Mouse (Mus musculus): ENCODE data around the gene Zswim1. TPM values are rescaled to one million over a fixed set of nuclear protein-coding genes. Genes with fewer than 3 reads are reported as not detected.

The Zswim1 gene
- polyA plus RNA-seq, 2 experiments, result 2.0 to 4.6 TPM

- Histone ChIP-seq H3K4me2 (ENCODE audit: low read depth) (no peak overlapping the region), H3K27me3 (ENCODE audit: control insufficient read depth, insufficient read depth, low read length) (no peaks in the 10 kb centered on the region), H3K9ac (replicated peaks) (no peak overlapping the region), H3K4me1 (replicated peaks; ENCODE audit: control insufficient read depth in 2 of 2, insufficient read depth in 2 of 2, low read length in 1 of 2) (peaks cover 7 to 13% of the 10 kb centered on the region in 2 experiments; a peak in 3 of 4 replicates), H3K9me3 (ENCODE audit: control insufficient read depth, low read length) (no peaks in the 10 kb centered on the region), H3K36me3 (replicated peaks; ENCODE audit: control insufficient read depth, insufficient read depth, low read depth) (peaks cover 24% of the 10 kb centered on the region), H3K4me3 (ENCODE audit: insufficient read depth in 1 of 2, low read depth in 2 of 2, low read length in 2 of 2) (no peak overlapping the region), H3K27ac (no peak overlapping the region)
- WGBS (ENCODE audit: insufficient replicate concordance), result 85% methylated on average over 12 of the region's 12 CpGs
- no peak for TF ChIP-seq EP300 (IDR thresholded peaks at IDR 0.05; ENCODE audit: low read depth)
- DNase-seq (ENCODE audit: low read depth in 3 of 3, low spot score in 3 of 3) (no peak), ATAC-seq (ENCODE audit: insufficient read depth) (no peak)
These were observed 29.9 kb upstream of the Zswim1 start for GRCm38 (mm10) chr2:164792400-164793190.

- H3K9ac ChIP-seq (replicated peaks), result no peak overlapping the region
- H3K9me3 ChIP-seq (ENCODE audit: control insufficient read depth, low read length), result no peaks in the 10 kb centered on the region
- H3K27ac ChIP-seq, result no peak overlapping the region; the same call in 1 of the 2 replicates
- no peaks in the 10 kb centered on the region for H3K27me3 ChIP-seq (ENCODE audit: control insufficient read depth, insufficient read depth, low read length)
- peaks cover 31% of the 10 kb centered on the region for H3K36me3 ChIP-seq (replicated peaks; ENCODE audit: control insufficient read depth, insufficient read depth, low read depth)
- peaks cover 5 to 12% of the 10 kb centered on the region in 2 experiments; a peak in 3 of 4 replicates for H3K4me1 ChIP-seq (replicated peaks; ENCODE audit: control insufficient read depth in 2 of 2, insufficient read depth in 2 of 2, low read length in 1 of 2)
- WGBS (ENCODE audit: insufficient replicate concordance), result 90% methylated on average over 3 of the region's 3 CpGs
- no peak for TF ChIP-seq EP300 (IDR thresholded peaks at IDR 0.05; ENCODE audit: low read depth)
- TF ChIP-seq CTCF (IDR thresholded peaks at IDR 0.05; ENCODE audit: low read depth), result peak; percentile 94
- peak in 1 of 3 experiments; percentile 45 for DNase-seq (ENCODE audit: low read depth in 3 of 3, low spot score in 3 of 3)
- ATAC-seq (ENCODE audit: insufficient read depth), result peak; percentile 32; the same call in 1 of the 2 replicates
- H3K4me3 ChIP-seq (ENCODE audit: insufficient read depth in 1 of 2, low read depth in 2 of 2, low read length in 2 of 2), result no peak overlapping the region
- H3K4me2 ChIP-seq (ENCODE audit: low read depth), result no peak overlapping the region
These were observed 29.2 kb upstream of the Zswim1 start for GRCm38 (mm10) chr2:164793236-164793635.

GRCm38 (mm10) chr2:164793772-164794171 is 28.7 kb upstream of the Zswim1 start:
- Histone ChIP-seq H3K27me3 (ENCODE audit: control insufficient read depth, insufficient read depth, low read length) (no peaks in the 10 kb centered on the region), H3K4me3 (ENCODE audit: insufficient read depth in 1 of 2, low read depth in 2 of 2, low read length in 2 of 2) (no peak overlapping the region), H3K36me3 (replicated peaks; ENCODE audit: control insufficient read depth, insufficient read depth, low read depth) (peaks cover 31% of the 10 kb centered on the region), H3K27ac (peak overlapping the region; percentile 14; the same call in 1 of the 2 replicates), H3K9me3 (ENCODE audit: control insufficient read depth, low read length) (no peaks in the 10 kb centered on the region), H3K4me1 (replicated peaks; ENCODE audit: control insufficient read depth in 2 of 2, insufficient read depth in 2 of 2, low read length in 1 of 2) (peaks cover 0 to 6% of the 10 kb centered on the region in 2 experiments; a peak in 2 of 4 replicates), H3K9ac (replicated peaks) (no peak overlapping the region), H3K4me2 (ENCODE audit: low read depth) (no peak overlapping the region)
- TF ChIP-seq CTCF (IDR thresholded peaks at IDR 0.05; ENCODE audit: low read depth) (no peak), EP300 (IDR thresholded peaks at IDR 0.05; ENCODE audit: low read depth) (no peak)
- WGBS (ENCODE audit: insufficient replicate concordance), result 72% methylated on average over 2 of the region's 2 CpGs
- no peak for DNase-seq (ENCODE audit: low read depth in 3 of 3, low spot score in 3 of 3)
- peak; percentile 17; the same call in 1 of the 2 replicates for ATAC-seq (ENCODE audit: insufficient read depth)

GRCm38 (mm10) chr2:164794293-164794692 is 28.2 kb upstream of the Zswim1 start:
- H3K36me3 ChIP-seq (replicated peaks; ENCODE audit: control insufficient read depth, insufficient read depth, low read depth), result peaks cover 31% of the 10 kb centered on the region
- DNase-seq (ENCODE audit: low read depth in 3 of 3, low spot score in 3 of 3), result peak; percentile 73 to 77 (median 76)
- H3K4me2 ChIP-seq (ENCODE audit: low read depth), result no peak overlapping the region
- H3K27ac ChIP-seq, result no peak overlapping the region
- H3K27me3 ChIP-seq (ENCODE audit: control insufficient read depth, insufficient read depth, low read length), result no peaks in the 10 kb centered on the region
- TF ChIP-seq CTCF (IDR thresholded peaks at IDR 0.05; ENCODE audit: low read depth), result peak; percentile 96
- TF ChIP-seq EP300 (IDR thresholded peaks at IDR 0.05; ENCODE audit: low read depth), result no peak
- no peak overlapping the region for H3K9ac ChIP-seq (replicated peaks)
- H3K9me3 ChIP-seq (ENCODE audit: control insufficient read depth, low read length), result no peaks in the 10 kb centered on the region
- peaks cover 0 to 3% of the 10 kb centered on the region in 2 experiments; a peak in 2 of 4 replicates for H3K4me1 ChIP-seq (replicated peaks; ENCODE audit: control insufficient read depth in 2 of 2, insufficient read depth in 2 of 2, low read length in 1 of 2)
- H3K4me3 ChIP-seq (ENCODE audit: insufficient read depth in 1 of 2, low read depth in 2 of 2, low read length in 2 of 2), result no peak overlapping the region
- 29% methylated on average over 5 of the region's 5 CpGs for WGBS (ENCODE audit: insufficient replicate concordance)
- ATAC-seq (ENCODE audit: insufficient read depth), result peak; percentile 67

- ATAC-seq (ENCODE audit: insufficient read depth) (no peak), DNase-seq (ENCODE audit: low read depth in 3 of 3, low spot score in 3 of 3) (no peak)
- no peaks in the 10 kb centered on the region for H3K27me3 ChIP-seq (ENCODE audit: control insufficient read depth, insufficient read depth, low read length)
- H3K9ac ChIP-seq (replicated peaks), result no peak overlapping the region
- no peaks in the 10 kb centered on the region; a peak in 1 of 4 replicates for H3K4me1 ChIP-seq (replicated peaks; ENCODE audit: control insufficient read depth in 2 of 2, insufficient read depth in 2 of 2, low read length in 1 of 2)
- no peak overlapping the region for H3K27ac ChIP-seq
- H3K9me3 ChIP-seq (ENCODE audit: control insufficient read depth, low read length), result no peaks in the 10 kb centered on the region
- no peak for TF ChIP-seq CTCF (IDR thresholded peaks at IDR 0.05; ENCODE audit: low read depth)
- no peak for TF ChIP-seq EP300 (IDR thresholded peaks at IDR 0.05; ENCODE audit: low read depth)
- H3K36me3 ChIP-seq (replicated peaks; ENCODE audit: control insufficient read depth, insufficient read depth, low read depth), result peaks cover 39% of the 10 kb centered on the region
- H3K4me3 ChIP-seq (ENCODE audit: insufficient read depth in 1 of 2, low read depth in 2 of 2, low read length in 2 of 2), result no peak overlapping the region
- no peak overlapping the region for H3K4me2 ChIP-seq (ENCODE audit: low read depth)
- 75% methylated on average over 4 of the region's 4 CpGs for WGBS (ENCODE audit: insufficient replicate concordance)
These were observed 26.6 kb upstream of the Zswim1 start for GRCm38 (mm10) chr2:164795868-164796267.
